Comparison of ENCODE assay signal across 16 mouse cellular contexts in genomic region chr7:109879158-109879557, GRCm38 (mm10). TPM values are rescaled to one million over a fixed set of nuclear protein-coding genes. Genes with fewer than 3 reads are reported as not detected.
DNase-seq lines count a peak whose midpoint lies in the region; ATAC-seq and TF ChIP-seq lines count a peak whose summit lies in the region.
"Had no signal": no experiment of that assay in that cellular context is flagged by ENCODE, and none has a peak within 500 bp of the region (broad histone marks: within the 10 kb centered on the region; RNA-seq: fewer than 3 reads in every experiment).

No protein-coding gene starts in this region.

- H3K27me3 ChIP-seq in heart, embryonic 12.5 days (replicated peaks) = no peaks in the 10 kb centered on the region
- no peaks in the 10 kb centered on the region for H3K27me3 ChIP-seq in E14TG2a.4 (ENCODE audit: insufficient read depth, low read length)
- H3K27me3 ChIP-seq in heart, embryonic 14.5 days (ENCODE audit: control insufficient read depth, insufficient read depth, low read length) = no peaks in the 10 kb centered on the region
- H3K27me3 ChIP-seq in lung, embryonic 15.5 days = no peaks in the 10 kb centered on the region
- H3K27me3 ChIP-seq: midbrain, embryonic 13.5 days; neural tube, embryonic 15.5 days had no signal

- no peak overlapping the region for H3K27ac ChIP-seq in heart, embryonic 12.5 days (ENCODE audit: poor library complexity, severe bottlenecking)
- no peak overlapping the region for H3K27ac ChIP-seq in heart, embryonic 14.5 days (replicated peaks in 1 of 2; ENCODE audit: control insufficient read depth in 1 of 2, insufficient read depth in 1 of 2, low read depth in 2 of 2, low read length in 2 of 2)
- no peak overlapping the region; the same call in 1 of the 2 replicates for H3K27ac ChIP-seq in lung, embryonic 15.5 days
- H3K27ac ChIP-seq: forebrain, embryonic 10.5 days; midbrain, embryonic 13.5 days; neural tube, embryonic 15.5 days had no signal

- no peak for DNase-seq in heart, adult 9 months (ENCODE audit: low spot score in 2 of 2)
- no peak for DNase-seq in thymus, postnatal 14 days
- DNase-seq in right cerebral cortex, postnatal 10 days (ENCODE audit: low spot score in 2 of 2) = no peak
- DNase-seq: cerebellum, adult 18-20 months; embryo, embryonic 11 days; gastrocnemius, postnatal 25 days; layer of hippocampus, postnatal 36 days had no signal

- H3K9ac ChIP-seq in heart, embryonic 12.5 days = 0 out of 2 replicates have a peak overlapping the region, but pooled peaks have one; percentile 44
- peak overlapping the region; percentile 46; the same call in 1 of the 2 replicates for H3K9ac ChIP-seq in heart, embryonic 14.5 days (ENCODE audit: low read length)
- H3K9ac ChIP-seq in lung, embryonic 15.5 days = no peak overlapping the region
- H3K9ac ChIP-seq: midbrain, embryonic 13.5 days; neural tube, embryonic 15.5 days had no signal

- peaks cover 10% of the 10 kb centered on the region for H3K4me1 ChIP-seq in heart, embryonic 12.5 days (replicated peaks)
- H3K4me1 ChIP-seq in E14TG2a.4 (replicated peaks; ENCODE audit: low read depth, low read length) = peaks cover 74% of the 10 kb centered on the region
- peaks cover 6 to 7% of the 10 kb centered on the region in 2 experiments for H3K4me1 ChIP-seq in heart, embryonic 14.5 days (ENCODE audit: control insufficient read depth in 2 of 2, insufficient read depth in 2 of 2, low read length in 2 of 2)
- H3K4me1 ChIP-seq in lung, embryonic 15.5 days = peaks cover 8% of the 10 kb centered on the region
- H3K4me1 ChIP-seq: neural tube, embryonic 15.5 days had no signal

- H3K9me3 ChIP-seq in heart, embryonic 12.5 days (replicated peaks) = peaks cover 3% of the 10 kb centered on the region; the same call in 1 of the 2 replicates
- H3K9me3 ChIP-seq in E14TG2a.4 (ENCODE audit: low read length) = 0 out of 2 replicates have a peak, but pooled peaks cover 11% of the 10 kb centered on the region
- no peaks in the 10 kb centered on the region for H3K9me3 ChIP-seq in heart, embryonic 14.5 days (ENCODE audit: control insufficient read depth, low read length)
- no peaks in the 10 kb centered on the region for H3K9me3 ChIP-seq in lung, embryonic 15.5 days
- H3K9me3 ChIP-seq: forebrain, embryonic 10.5 days; midbrain, embryonic 13.5 days; neural tube, embryonic 15.5 days had no signal

- H3K4me2 ChIP-seq in heart, embryonic 12.5 days = peak overlapping the region; percentile 54
- H3K4me2 ChIP-seq in heart, embryonic 14.5 days (ENCODE audit: low read length) = peak overlapping the region; percentile 53
- H3K4me2 ChIP-seq in lung, embryonic 15.5 days = no peak overlapping the region; the same call in 1 of the 2 replicates
- H3K4me2 ChIP-seq: liver, embryonic 11.5 days; midbrain, embryonic 13.5 days; neural tube, embryonic 15.5 days had no signal

- TF ChIP-seq CTCF in E14TG2a.4 (conservative IDR thresholded peaks at IDR 0.05; ENCODE audit: low read length) = no peak

- no peak overlapping the region for H3K4me3 ChIP-seq in heart, embryonic 12.5 days
- peak overlapping the region; percentile 39; the same call in 1 of the 2 replicates for H3K4me3 ChIP-seq in E14TG2a.4 (replicated peaks; ENCODE audit: low read length)
- H3K4me3 ChIP-seq in heart, embryonic 14.5 days (ENCODE audit: control insufficient read depth in 1 of 2, insufficient read depth in 1 of 2, low read depth in 1 of 2, low read length in 2 of 2) = 0 out of 4 replicates have a peak overlapping the region, but pooled peaks of 1 of the 2 experiments have one; percentile 3
- no peak overlapping the region for H3K4me3 ChIP-seq in lung, embryonic 15.5 days
- H3K4me3 ChIP-seq: forebrain, embryonic 10.5 days; midbrain, embryonic 13.5 days; neural tube, embryonic 15.5 days had no signal

- no peaks in the 10 kb centered on the region for H3K36me3 ChIP-seq in heart, embryonic 12.5 days
- no peaks in the 10 kb centered on the region for H3K36me3 ChIP-seq in E14TG2a.4 (ENCODE audit: insufficient read depth, low read length)
- no peaks in the 10 kb centered on the region for H3K36me3 ChIP-seq in heart, embryonic 14.5 days (ENCODE audit: control insufficient read depth, insufficient read depth, low read length)
- H3K36me3 ChIP-seq in lung, embryonic 15.5 days = no peaks in the 10 kb centered on the region
- H3K36me3 ChIP-seq: forebrain, embryonic 10.5 days; midbrain, embryonic 13.5 days; neural tube, embryonic 15.5 days had no signal

- peak; percentile 53; the same call in 1 of the 2 replicates for ATAC-seq in heart, embryonic 12.5 days (ENCODE audit: insufficient number of reproducible peaks, low FRiP score)
- ATAC-seq in heart, embryonic 14.5 days (ENCODE audit: insufficient number of reproducible peaks, insufficient read depth, low FRiP score, low read depth) = no peak; the same call in 1 of the 2 replicates
- peak; percentile 72; the same call in 1 of the 2 replicates for ATAC-seq in lung, embryonic 15.5 days (ENCODE audit: borderline replicate concordance, extremely low read depth, low FRiP score, low TSS enrichment)
- no peak for ATAC-seq in inflammation-experienced regulatory T-cells, adult 6 months
- ATAC-seq: midbrain, embryonic 13.5 days had no signal

- 28% methylated on average over 12 of the region's 12 CpGs for WGBS in heart, embryonic 12.5 days
- 17% methylated on average over 12 of the region's 12 CpGs for WGBS in heart, embryonic 14.5 days
- 26% methylated on average over 12 of the region's 12 CpGs for WGBS in lung, embryonic 15.5 days

RNA-seq across cellular contexts. Expression of gene Scube2, which starts 13.7 kb away (rescaled TPM):
- polyA plus RNA-seq in heart, embryonic 12.5 days (2016; fragmentation: Nextera tagmentation; extraction: Ambion mirVana) = 9.3 and 10.1 TPM in 2 replicates
- 12.2 and 12.4 TPM in 2 replicates for polyA plus RNA-seq in heart, embryonic 14.5 days (2014; fragmentation: Nextera tagmentation; extraction: Ambion mirVana)
- polyA plus RNA-seq in lung, embryonic 15.5 days (2015; fragmentation: Nextera tagmentation; extraction: Ambion mirVana) = 2.5 and 3.1 TPM in 2 replicates
- polyA plus RNA-seq in inflammation-experienced regulatory T-cells, adult 6 months (2017; shearing (Covaris generic)) = not detected

Comparison
In these comparisons a context has a peak if more than half of its experiments do, and no peak if none do; other contexts are left out.
1. ATAC-seq: peak in heart, embryonic 12.5 days (single experiment) and lung, embryonic 15.5 days (single experiment); none in heart, embryonic 14.5 days (single experiment) and inflammation-experienced regulatory T-cells, adult 6 months (single experiment).